Mouse (Mus musculus) stomach, embryonic 15.5 days (tissue): ENCODE data around the gene Col24a1. TPM values are rescaled to one million over a fixed set of nuclear protein-coding genes. Genes with fewer than 3 reads are reported as not detected.

Source experiments
- ATAC-seq: fragments of 200-750 bp; cut with Nextera tagmentation; 2 replicates; pipeline ENCODE4 v1.8.0; 2017; ENCODE audit warnings: low read depth, moderate number of reproducible peaks, moderate TSS enrichment; ENCODE audit not compliant: insufficient read depth, low FRiP score
- H3K27ac ChIP-seq: fragments of 300-500 bp; sonication (generic); 2 replicates; pipeline ENCODE4 v1.5.1; 2015; ENCODE audit warnings: mild to moderate bottlenecking, inconsistent platforms
- H3K27me3 ChIP-seq: fragments of 300-500 bp; sonication (generic); replicated peaks from 2 replicates; pipeline ENCODE4 v1.6.1; 2015; ENCODE audit warnings: inconsistent platforms
- H3K36me3 ChIP-seq: fragments of 300-500 bp; sonication (generic); 2 replicates; pipeline ENCODE4 v1.6.1; 2015; ENCODE audit warnings: inconsistent platforms
- H3K4me1 ChIP-seq: fragments of 300-500 bp; sonication (generic); 2 replicates; pipeline ENCODE4 v1.6.1; 2015; ENCODE audit warnings: inconsistent platforms
- H3K4me2 ChIP-seq: fragments of 300-500 bp; sonication (generic); 2 replicates; pipeline ENCODE4 v1.6.1; 2015; ENCODE audit warnings: mild to moderate bottlenecking, inconsistent platforms
- H3K4me3 ChIP-seq: fragments of 300-500 bp; sonication (generic); replicated peaks from 2 replicates; pipeline ENCODE4 v1.5.1; 2015; ENCODE audit warnings: inconsistent platforms
- H3K9ac ChIP-seq: fragments of 300-500 bp; sonication (generic); 2 replicates; pipeline ENCODE4 v1.6.1; 2015; ENCODE audit warnings: inconsistent platforms
- H3K9me3 ChIP-seq: fragments of 300-500 bp; sonication (generic); 2 replicates; pipeline ENCODE4 v1.6.1; 2016; ENCODE audit warnings: inconsistent platforms
- WGBS: fragments of 180-500 bp; shearing (Covaris S2); methylation state at CpG from one replicate; pipeline ENCODE4 v1.1.7; 2015; 5-methylcytosine and 5-hydroxymethylcytosine counted together
- polyA plus RNA-seq: library from polyadenylated mRNA; unstranded; fragments of >200 nt; fragmentation: Nextera tagmentation; extraction: Ambion mirVana; gene quantifications from 2 replicates; pipeline ENCODE4 v1.2.1, GENCODE M21; 2015

Gene Col24a1
- polyA plus RNA-seq, result 2.1 and 3.0 TPM in 2 replicates

DNA sequence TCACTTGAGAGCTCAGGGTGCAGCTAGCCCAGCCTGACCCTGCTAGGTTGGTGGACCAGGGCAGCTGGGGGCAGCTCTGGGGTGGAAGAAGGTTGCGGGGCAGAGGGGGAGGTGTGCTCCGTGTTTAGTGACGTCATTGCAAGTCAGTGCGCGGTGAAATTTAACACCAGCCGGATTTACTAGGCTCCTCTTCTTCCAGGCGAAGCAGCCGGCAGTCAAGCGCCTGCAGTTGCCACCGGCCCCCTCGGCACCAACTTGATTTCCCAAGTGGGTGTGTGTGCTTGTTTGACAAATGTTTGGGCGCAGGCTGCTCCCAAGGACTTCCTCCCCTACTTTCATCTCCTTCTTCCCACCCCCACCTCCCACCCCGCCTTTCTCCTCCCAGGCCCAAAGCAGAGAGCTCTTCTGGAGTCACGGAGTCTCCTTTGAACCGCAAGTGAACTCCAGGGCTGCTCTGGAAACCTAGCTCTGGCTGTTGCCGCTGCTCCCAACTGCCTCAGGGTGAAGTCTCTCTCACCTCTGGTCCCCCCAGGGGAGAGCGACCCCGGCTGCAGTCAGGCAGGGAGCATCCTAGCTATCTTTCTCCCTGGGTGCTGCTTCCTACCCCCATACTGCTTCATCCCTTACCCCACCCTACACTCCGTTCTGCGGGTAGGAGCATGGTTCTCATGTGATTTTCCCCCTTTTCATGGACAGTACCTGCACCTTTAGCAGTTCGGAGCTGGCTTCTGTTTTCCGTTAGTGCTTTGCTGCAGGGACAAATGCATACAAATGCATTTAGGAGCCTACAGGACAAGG lies at the start of gene Col24a1:
Gene Col24a1 (plus strand): TSS at position 136 of the 798 bp plus-strand sequence.
- WGBS, result under 1% methylated on average over 22 of the region's 22 CpGs
- H3K27ac ChIP-seq, result peak within 1 kb of the TSS; percentile 55
- H3K36me3 ChIP-seq, result no peaks in the 10 kb centered on the region
- H3K9me3 ChIP-seq, result no peaks in the 10 kb centered on the region
- H3K4me3 ChIP-seq, result peak within 1 kb of the TSS; percentile 42
- H3K9ac ChIP-seq, result peak within 1 kb of the TSS; percentile 30; the same call in 1 of the 2 replicates
- H3K4me2 ChIP-seq, result peak within 1 kb of the TSS; percentile 84
- H3K27me3 ChIP-seq, result no peaks in the 10 kb centered on the region
- ATAC-seq, result peak; percentile 57
- H3K4me1 ChIP-seq, result peaks cover 11% of the 10 kb centered on the region

GRCm38 (mm10) chr3:145248040-145248439 lies 44.2 kb upstream of the Col24a1 start:
- Histone ChIP-seq H3K9me3 (no peaks in the 10 kb centered on the region), H3K9ac (no peak overlapping the region), H3K27me3 (no peaks in the 10 kb centered on the region), H3K4me3 (no peak overlapping the region), H3K27ac (no peak overlapping the region), H3K36me3 (no peaks in the 10 kb centered on the region), H3K4me2 (no peak overlapping the region), H3K4me1 (no peaks in the 10 kb centered on the region)
- WGBS, result 78% methylated on average over 2 of the region's 2 CpGs
- ATAC-seq, result no peak

GRCm38 (mm10) chr3:145253066-145253465 lies 39.2 kb upstream of the Col24a1 start:
- Histone ChIP-seq H3K4me3 (no peak overlapping the region), H3K9me3 (no peaks in the 10 kb centered on the region), H3K27me3 (no peaks in the 10 kb centered on the region), H3K4me1 (no peaks in the 10 kb centered on the region), H3K4me2 (no peak overlapping the region), H3K9ac (no peak overlapping the region), H3K36me3 (no peaks in the 10 kb centered on the region), H3K27ac (no peak overlapping the region)
- WGBS, result 86% methylated on average over 5 of the region's 5 CpGs
- no peak for ATAC-seq

DNA sequence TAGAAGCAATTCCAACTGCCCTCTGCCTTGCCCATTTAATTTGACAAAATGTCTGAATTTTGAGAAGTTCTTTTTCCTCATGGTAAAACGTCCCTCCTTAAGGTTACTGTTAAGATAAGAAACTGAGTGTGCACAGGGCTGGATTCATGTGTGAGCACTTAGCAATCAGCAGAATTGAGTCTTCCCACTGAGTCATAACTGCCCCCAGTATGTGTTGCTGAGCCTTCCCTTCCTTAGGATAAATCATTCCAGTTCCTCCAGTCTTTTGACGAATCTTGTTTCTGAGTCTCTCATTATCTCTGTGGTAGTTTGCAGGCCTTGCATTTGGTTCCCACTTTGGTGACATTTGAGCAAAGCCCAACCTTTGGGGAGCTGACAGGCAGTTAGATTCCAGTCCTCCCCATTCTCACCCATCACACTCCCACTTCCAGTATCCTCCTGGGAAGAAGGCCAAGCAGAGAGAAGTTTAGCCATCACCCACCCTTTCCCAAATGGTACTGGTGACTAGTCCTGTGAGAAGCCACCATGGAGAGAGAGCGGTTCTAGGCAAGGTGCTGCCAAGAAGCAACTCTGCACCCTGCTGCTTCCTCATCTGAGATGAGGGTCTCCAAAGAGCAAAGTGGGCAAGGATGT lies 37.4 kb upstream of the Col24a1 start:
- no peak for ATAC-seq
- no peak overlapping the region for H3K9ac ChIP-seq
- no peak overlapping the region for H3K27ac ChIP-seq
- H3K4me2 ChIP-seq, result no peak overlapping the region
- WGBS, result 70% methylated on average over 3 of the region's 3 CpGs
- H3K27me3 ChIP-seq, result no peaks in the 10 kb centered on the region
- no peaks in the 10 kb centered on the region for H3K4me1 ChIP-seq
- H3K9me3 ChIP-seq, result no peaks in the 10 kb centered on the region
- no peaks in the 10 kb centered on the region for H3K36me3 ChIP-seq
- H3K4me3 ChIP-seq, result no peak overlapping the region

DNA sequence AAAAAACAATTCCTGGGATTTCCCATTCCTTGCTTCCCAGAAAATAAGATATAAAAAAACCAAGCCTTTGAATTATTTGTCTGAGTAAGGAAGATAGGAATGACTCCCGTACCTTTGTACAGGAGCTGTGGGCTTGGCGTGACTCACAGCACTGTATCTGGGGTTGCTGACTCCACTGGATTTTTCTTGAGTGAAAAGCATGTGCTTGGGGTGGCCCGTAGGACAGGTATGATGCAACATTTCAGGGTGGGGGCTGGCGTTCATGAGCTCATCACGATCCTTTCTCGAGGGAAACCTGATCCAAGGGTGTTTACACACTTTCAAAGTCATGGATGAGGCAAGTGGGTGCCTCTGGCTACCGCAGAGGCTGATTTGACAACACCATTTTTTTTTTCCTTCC lies 35.6 kb upstream of the Col24a1 start:
- 63% methylated on average over 7 of the region's 7 CpGs for WGBS
- no peak for ATAC-seq
- no peaks in the 10 kb centered on the region for H3K9me3 ChIP-seq

DNA sequence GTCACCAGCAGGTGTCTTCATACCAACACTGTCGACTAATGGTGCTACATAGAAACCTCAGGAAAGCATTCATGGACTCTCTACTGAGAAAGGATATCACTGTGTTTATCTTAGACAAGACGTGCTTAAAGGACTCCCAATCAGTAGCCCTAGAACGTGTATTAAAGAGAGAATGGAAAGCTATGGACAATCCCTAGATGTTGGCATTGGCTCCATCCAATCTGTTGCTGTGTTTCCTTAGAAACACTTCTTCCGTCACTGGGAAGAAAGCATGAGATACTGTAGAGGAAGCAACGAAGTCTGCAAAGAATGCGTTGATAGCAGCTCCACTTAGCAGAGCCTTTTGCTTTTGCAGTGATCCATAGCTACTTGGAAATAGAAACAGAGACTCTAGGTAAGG lies 32.6 kb upstream of the Col24a1 start:
- no peak overlapping the region for H3K4me2 ChIP-seq
- WGBS, result 81% methylated on average over 6 of the region's 6 CpGs
- H3K36me3 ChIP-seq, result no peaks in the 10 kb centered on the region
- H3K9me3 ChIP-seq, result no peaks in the 10 kb centered on the region
- H3K4me1 ChIP-seq, result no peaks in the 10 kb centered on the region
- ATAC-seq, result no peak
- H3K27ac ChIP-seq, result no peak overlapping the region
- H3K27me3 ChIP-seq, result no peaks in the 10 kb centered on the region
- H3K4me3 ChIP-seq, result no peak overlapping the region
- no peak overlapping the region for H3K9ac ChIP-seq

More for the DNA sequence above, 35.6 kb upstream of the Col24a1 start:
- no peak overlapping the region for H3K4me3 ChIP-seq
- H3K4me1 ChIP-seq, result no peaks in the 10 kb centered on the region
- H3K27me3 ChIP-seq, result no peaks in the 10 kb centered on the region
- no peak overlapping the region for H3K9ac ChIP-seq
- H3K36me3 ChIP-seq, result no peaks in the 10 kb centered on the region
- no peak overlapping the region for H3K27ac ChIP-seq
- H3K4me2 ChIP-seq, result no peak overlapping the region

- no peak for ATAC-seq
- Histone ChIP-seq H3K4me1 (no peaks in the 10 kb centered on the region), H3K4me3 (no peak overlapping the region), H3K27ac (no peak overlapping the region), H3K4me2 (no peak overlapping the region), H3K27me3 (no peaks in the 10 kb centered on the region), H3K36me3 (no peaks in the 10 kb centered on the region), H3K9ac (no peak overlapping the region), H3K9me3 (no peaks in the 10 kb centered on the region)
- WGBS, result 55% methylated on average over 4 of the region's 4 CpGs
Observed at GRCm38 (mm10) chr3:145263131-145263530, 29.1 kb upstream of the Col24a1 start.

- Histone ChIP-seq H3K4me3 (no peak overlapping the region), H3K27me3 (no peaks in the 10 kb centered on the region), H3K4me1 (no peaks in the 10 kb centered on the region), H3K36me3 (no peaks in the 10 kb centered on the region), H3K4me2 (no peak overlapping the region), H3K27ac (no peak overlapping the region), H3K9ac (no peak overlapping the region), H3K9me3 (no peaks in the 10 kb centered on the region)
- 27% methylated on average over 7 of the region's 7 CpGs for WGBS
- peak; percentile 39; the same call in 1 of the 2 replicates for ATAC-seq
Observed at GRCm38 (mm10) chr3:145268066-145268465, 24.2 kb upstream of the Col24a1 start.

DNA sequence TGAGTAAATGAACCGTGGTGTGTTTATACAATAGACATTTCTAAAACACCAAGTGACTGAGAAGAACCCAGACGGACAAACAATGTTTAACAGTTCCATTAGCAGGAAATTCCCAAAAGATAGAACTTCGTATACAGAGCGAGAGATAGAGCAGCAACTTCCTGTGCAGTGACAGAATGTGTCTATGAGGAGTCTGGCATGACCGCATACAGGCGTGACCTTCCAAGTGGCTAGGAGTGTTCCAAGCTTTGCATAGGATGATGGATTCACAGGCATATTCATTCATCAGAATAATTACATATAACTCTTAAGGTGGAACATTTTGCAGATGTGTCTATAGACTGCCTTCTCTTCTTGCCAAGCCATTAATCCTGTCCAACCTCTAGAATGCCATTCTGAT lies 18.1 kb upstream of the Col24a1 start:
- no peak overlapping the region for H3K27ac ChIP-seq
- H3K9me3 ChIP-seq, result no peaks in the 10 kb centered on the region
- H3K4me3 ChIP-seq, result no peak overlapping the region
- WGBS, result 43% methylated on average over 6 of the region's 6 CpGs
- no peaks in the 10 kb centered on the region for H3K27me3 ChIP-seq
- no peaks in the 10 kb centered on the region for H3K4me1 ChIP-seq
- no peaks in the 10 kb centered on the region for H3K36me3 ChIP-seq
- no peak overlapping the region for H3K9ac ChIP-seq
- no peak overlapping the region for H3K4me2 ChIP-seq
- ATAC-seq, result no peak

DNA sequence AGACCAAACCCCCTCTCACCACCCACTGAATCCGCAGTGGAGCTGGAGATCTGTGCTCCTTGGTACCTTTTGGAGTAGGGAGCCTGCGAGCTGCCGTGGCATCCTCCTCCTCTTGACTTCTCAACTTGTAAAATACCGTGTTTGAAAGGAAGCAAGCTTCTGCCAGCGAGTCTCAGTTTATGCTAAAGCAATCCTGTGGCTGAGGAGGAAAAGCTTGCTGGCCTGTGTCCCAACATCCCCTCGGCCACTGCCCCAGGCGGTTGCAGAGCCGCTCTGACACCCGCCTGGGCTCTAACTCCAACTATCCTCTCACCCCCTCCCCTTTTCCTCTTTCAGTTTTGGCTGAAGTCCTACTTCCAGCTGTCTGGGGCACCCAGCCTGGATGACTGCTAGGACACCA lies 935 bp downstream of the Col24a1 start:
- Histone ChIP-seq H3K9ac (0 out of 2 replicates have a peak overlapping the region, but pooled peaks have one; percentile 30), H3K27me3 (no peaks in the 10 kb centered on the region), H3K4me1 (peaks cover 11% of the 10 kb centered on the region), H3K36me3 (no peaks in the 10 kb centered on the region), H3K9me3 (no peaks in the 10 kb centered on the region), H3K4me3 (peak overlapping the region; percentile 42), H3K4me2 (peak overlapping the region; percentile 84), H3K27ac (peak overlapping the region; percentile 55)
- WGBS, result 3% methylated on average over 9 of the region's 9 CpGs
- 0 out of 2 replicates have a peak, but pooled peaks have one; percentile 18 for ATAC-seq

- Histone ChIP-seq H3K9ac (0 out of 2 replicates have a peak overlapping the region, but pooled peaks have one; percentile 30), H3K27me3 (no peaks in the 10 kb centered on the region)
Observed at GRCm38 (mm10) chr3:145293623-145294307, 1.5 kb downstream of the Col24a1 start.

More at GRCm38 (mm10) chr3:145293623-145294307, 1.5 kb downstream of the Col24a1 start:
- no peaks in the 10 kb centered on the region for H3K9me3 ChIP-seq
- peak overlapping the region; percentile 42 for H3K4me3 ChIP-seq
- H3K27ac ChIP-seq, result no peak overlapping the region
- H3K4me1 ChIP-seq, result peaks cover 11% of the 10 kb centered on the region
- WGBS, result 49% methylated on average over 12 of the region's 12 CpGs
- ATAC-seq, result peak; percentile 5; the same call in 1 of the 2 replicates
- peak overlapping the region; percentile 84 for H3K4me2 ChIP-seq
- H3K36me3 ChIP-seq, result no peaks in the 10 kb centered on the region
